Mouse (Mus musculus) cerebellum, adult 9-10 months (tissue): ENCODE measurements around the gene 9130213A22Rik.

Experiments used
- DNase-seq: peaks from one replicate; pipeline ENCODE4 v3.0.0; 2022

Gene 9130213A22Rik

GRCm38 (mm10) chr11:69091566-69092385 lies 30.6 kb downstream of the 9130213A22Rik start:
- DNase-seq = peak; percentile 68

GRCm38 (mm10) chr11:69090367-69090766 lies 32.0 kb downstream of the 9130213A22Rik start:
- DNase-seq = peak; percentile 54

GRCm38 (mm10) chr11:69089616-69090290 lies 32.6 kb downstream of the 9130213A22Rik start:
- peak; percentile 77 for DNase-seq

- DNase-seq = peak; percentile 62
Observed at GRCm38 (mm10) chr11:69088856-69089615, 33.4 kb downstream of the 9130213A22Rik start.

GRCm38 (mm10) chr11:69088103-69088855 lies 34.1 kb downstream of the 9130213A22Rik start, which contains the start of gene Vamp2:
Gene Vamp2, plus strand, starts transcription at chr11:69088490.
- peak; percentile 93 for DNase-seq

GRCm38 (mm10) chr11:69087597-69087996 lies 34.8 kb downstream of the 9130213A22Rik start:
- DNase-seq = no peak

GRCm38 (mm10) chr11:69087082-69087481 lies 35.3 kb downstream of the 9130213A22Rik start:
- DNase-seq = peak; percentile 45

- DNase-seq = peak; percentile 51
Observed at GRCm38 (mm10) chr11:69086390-69086789, 36.0 kb downstream of the 9130213A22Rik start.

GRCm38 (mm10) chr11:69085608-69086007 lies 36.8 kb downstream of the 9130213A22Rik start:
- DNase-seq = peak; percentile 35

GRCm38 (mm10) chr11:69081613-69082012 lies 40.8 kb downstream of the 9130213A22Rik start:
- DNase-seq = no peak

GRCm38 (mm10) chr11:69080855-69081222 lies 41.5 kb downstream of the 9130213A22Rik start:
- DNase-seq = no peak

GRCm38 (mm10) chr11:69080102-69080854 lies 42.1 kb downstream of the 9130213A22Rik start:
- DNase-seq = no peak

GRCm38 (mm10) chr11:69078805-69079438 lies 43.5 kb downstream of the 9130213A22Rik start:
- DNase-seq = no peak

GRCm38 (mm10) chr11:69078041-69078440 lies 44.3 kb downstream of the 9130213A22Rik start:
- no peak for DNase-seq

GRCm38 (mm10) chr11:69077316-69077715 lies 45.1 kb downstream of the 9130213A22Rik start:
- DNase-seq = no peak

- DNase-seq = no peak
Observed at GRCm38 (mm10) chr11:69076572-69076971, 45.8 kb downstream of the 9130213A22Rik start.

- no peak for DNase-seq
Observed at GRCm38 (mm10) chr11:69075764-69076479, 46.5 kb downstream of the 9130213A22Rik start.

GRCm38 (mm10) chr11:69074776-69075069 lies 47.7 kb downstream of the 9130213A22Rik start:
- DNase-seq = no peak

GRCm38 (mm10) chr11:69073951-69074775 lies 48.2 kb downstream of the 9130213A22Rik start:
- DNase-seq = peak; percentile 55
